Mouse (Mus musculus) c-Kit-negative CD71-positive TER-119-positive erythroid progenitor cells, embryonic 14.5 days (primary cell): ENCODE data around the gene Rcan1.
A peak's percentile ranks its signal among the peaks of the same experiment; 100 is the strongest.
"Not testable (repeated sequence)": the region's sequence is repeated elsewhere in the genome, so short reads cannot be mapped to it uniquely, and the experiment has no call there.

Experiments
- DNase-seq: peaks from one replicate; pipeline ENCODE4 v3.0.0-alpha.2; 2013; ENCODE audit warnings: low read depth, low spot score

Gene Rcan1

GRCm38 (mm10) chr16:92470706-92471105 lies at the start of gene Rcan1:
Gene Rcan1, minus strand, starts transcription at chr16:92470867.
- no peak for DNase-seq

DNA sequence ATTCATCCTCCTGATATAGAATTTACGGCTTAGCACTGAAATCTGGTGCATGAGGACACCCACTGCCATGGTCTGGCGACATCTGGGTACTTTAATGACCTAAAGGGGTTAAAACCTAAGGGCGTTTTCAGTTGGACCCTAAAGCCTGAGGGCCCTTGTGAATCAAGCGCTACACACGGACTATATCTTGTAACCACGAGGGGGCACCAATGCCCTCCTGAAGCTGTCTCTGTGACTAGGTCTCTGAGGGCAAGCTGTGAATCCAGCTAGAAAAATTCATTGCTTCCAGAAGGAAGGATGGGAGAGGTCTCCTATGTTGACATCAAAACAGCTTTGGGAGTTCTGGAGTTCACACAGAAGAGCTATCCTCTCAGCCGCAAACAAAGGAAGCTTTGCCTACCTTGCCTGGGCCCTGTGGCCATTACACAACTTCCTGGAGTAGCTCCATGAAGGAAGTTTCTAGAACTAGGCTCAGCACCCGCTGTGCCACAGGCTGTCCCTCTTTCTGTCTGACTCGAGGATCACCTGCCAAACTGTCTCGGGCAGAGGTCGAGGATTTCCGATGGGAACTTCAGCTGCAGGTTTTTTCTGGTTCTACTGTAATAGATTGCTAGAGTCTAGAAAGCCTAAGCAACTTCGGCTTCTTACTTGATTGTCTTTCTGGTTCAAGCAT lies 49.3 kb upstream of the Rcan1 start:
- no peak for DNase-seq

DNA sequence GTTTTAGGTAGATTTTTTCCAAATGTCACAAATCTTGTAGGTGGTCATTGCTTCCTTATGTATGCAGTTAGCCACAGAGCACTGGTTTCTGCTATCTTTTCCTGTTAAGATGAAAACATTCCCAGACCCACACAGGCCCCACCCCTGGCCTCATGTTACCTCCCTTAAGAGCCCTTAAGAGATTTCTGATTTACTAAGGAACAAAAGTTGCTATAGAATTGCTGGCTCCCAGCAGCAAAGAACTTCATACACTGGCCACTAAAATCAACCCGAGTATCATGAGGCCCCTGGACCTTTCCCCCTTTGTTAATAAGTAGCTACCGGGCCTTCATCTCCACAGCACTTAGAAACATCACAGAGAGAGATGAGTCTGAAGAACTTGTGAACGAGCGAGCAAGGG lies 48.1 kb upstream of the Rcan1 start:
- DNase-seq = no peak

GRCm38 (mm10) chr16:92516139-92516538 lies 45.5 kb upstream of the Rcan1 start:
- DNase-seq = no peak

DNA sequence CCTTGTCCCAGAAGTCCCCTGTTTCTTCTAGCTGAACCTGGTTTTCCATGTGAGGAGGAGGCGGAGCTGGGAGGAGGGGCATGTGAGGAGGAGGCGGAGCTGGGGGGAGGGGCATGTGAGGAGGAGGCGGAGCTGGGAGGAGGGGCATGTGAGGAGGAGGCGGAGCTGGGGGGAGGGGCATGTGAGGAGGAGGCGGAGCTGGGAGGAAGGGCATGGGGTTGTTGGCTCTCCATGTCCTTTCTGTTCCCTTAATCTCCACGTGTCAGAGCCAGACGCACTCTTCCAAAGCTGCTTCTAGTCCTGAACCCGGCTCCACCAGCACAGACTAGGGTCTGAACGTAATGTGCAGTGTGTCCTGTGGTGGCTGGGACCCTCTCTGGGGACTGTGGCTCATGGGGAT lies 44.2 kb upstream of the Rcan1 start:
- not testable (repeated sequence) for DNase-seq

GRCm38 (mm10) chr16:92511773-92512391 lies 41.2 kb upstream of the Rcan1 start:
- no peak for DNase-seq

GRCm38 (mm10) chr16:92510835-92511772 lies 40.4 kb upstream of the Rcan1 start:
- no peak for DNase-seq

DNA sequence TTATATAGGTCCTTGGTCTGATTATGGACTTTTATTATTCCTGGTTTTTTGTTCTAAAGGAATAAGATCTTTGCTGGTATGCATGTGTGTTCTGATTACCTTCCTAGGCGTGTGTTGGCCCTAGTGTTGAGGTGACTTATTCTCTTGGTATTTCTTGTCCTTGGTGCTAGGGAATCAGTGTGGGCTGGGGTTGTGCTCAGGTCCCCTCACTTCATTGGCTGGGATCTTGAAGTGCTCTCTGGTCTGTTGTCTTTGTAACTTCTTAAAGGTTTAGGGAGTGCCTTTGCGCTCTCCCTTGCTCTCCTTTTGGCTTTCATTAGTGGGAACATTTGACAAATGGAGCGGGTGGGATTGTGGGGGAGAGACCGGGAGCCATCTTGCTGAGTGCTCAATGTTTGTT lies 36.9 kb upstream of the Rcan1 start:
- DNase-seq = no peak

DNA sequence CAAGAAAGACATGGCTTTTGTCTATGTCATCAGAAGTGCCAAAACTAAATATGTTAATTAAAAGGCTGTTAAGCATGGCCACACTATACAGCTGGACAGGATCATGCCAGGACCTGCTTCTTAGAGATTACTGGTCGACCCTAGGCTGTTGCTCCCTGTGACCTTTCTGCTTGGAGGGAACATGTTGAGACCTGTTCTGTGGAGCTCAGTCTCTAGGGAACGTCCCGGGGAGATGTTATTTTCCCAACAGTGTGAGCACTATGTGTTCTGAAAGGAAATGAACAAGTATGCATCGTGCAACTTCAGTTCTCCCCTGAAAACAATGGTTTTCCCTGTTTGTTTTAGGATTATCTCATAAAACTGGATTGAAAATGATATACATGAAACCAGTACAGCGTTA lies 32.4 kb upstream of the Rcan1 start:
- DNase-seq = no peak

DNA sequence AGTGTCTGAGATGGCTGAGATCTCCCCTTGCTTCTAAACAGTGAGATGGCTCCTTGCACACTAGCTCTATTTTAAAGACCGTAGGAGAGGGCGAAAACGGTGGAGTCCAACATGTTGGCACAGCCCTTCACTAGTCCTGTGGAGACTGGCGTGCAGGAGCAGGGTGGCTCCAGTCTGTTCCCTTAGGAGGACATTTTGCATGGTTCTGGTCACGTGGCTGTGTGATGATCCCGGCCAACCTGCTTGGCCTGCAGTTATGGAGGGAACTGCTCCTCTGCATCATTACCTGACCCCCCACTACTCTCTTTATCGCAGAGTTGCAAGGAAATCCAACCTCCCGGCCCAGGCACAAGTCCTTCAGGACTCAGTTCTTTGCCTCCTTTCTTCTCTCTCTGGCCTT lies 29.9 kb upstream of the Rcan1 start:
- DNase-seq = no peak

GRCm38 (mm10) chr16:92499324-92499723 lies 28.7 kb upstream of the Rcan1 start:
- no peak for DNase-seq

DNA sequence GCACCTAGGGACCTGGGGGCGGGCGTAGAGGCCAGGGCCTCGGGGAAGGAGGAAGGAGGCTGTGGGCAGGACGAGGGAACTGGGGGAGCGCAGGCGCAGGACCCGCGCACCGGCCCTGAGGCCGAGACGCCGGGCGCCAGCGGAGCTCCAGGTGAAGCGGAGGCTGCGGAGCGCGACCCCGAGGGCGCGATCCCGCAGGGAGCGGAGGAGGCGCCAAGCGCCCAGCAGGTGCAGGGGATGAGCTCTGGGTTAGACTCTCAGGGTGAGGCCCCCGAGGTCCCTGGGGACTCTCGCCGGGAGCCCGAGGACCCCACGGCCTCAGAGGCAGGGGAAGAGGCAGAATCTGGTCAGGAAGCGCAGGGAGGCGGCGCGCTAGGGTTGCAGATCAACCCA lies 27.9 kb upstream of the Rcan1 start:
- no peak for DNase-seq

DNA sequence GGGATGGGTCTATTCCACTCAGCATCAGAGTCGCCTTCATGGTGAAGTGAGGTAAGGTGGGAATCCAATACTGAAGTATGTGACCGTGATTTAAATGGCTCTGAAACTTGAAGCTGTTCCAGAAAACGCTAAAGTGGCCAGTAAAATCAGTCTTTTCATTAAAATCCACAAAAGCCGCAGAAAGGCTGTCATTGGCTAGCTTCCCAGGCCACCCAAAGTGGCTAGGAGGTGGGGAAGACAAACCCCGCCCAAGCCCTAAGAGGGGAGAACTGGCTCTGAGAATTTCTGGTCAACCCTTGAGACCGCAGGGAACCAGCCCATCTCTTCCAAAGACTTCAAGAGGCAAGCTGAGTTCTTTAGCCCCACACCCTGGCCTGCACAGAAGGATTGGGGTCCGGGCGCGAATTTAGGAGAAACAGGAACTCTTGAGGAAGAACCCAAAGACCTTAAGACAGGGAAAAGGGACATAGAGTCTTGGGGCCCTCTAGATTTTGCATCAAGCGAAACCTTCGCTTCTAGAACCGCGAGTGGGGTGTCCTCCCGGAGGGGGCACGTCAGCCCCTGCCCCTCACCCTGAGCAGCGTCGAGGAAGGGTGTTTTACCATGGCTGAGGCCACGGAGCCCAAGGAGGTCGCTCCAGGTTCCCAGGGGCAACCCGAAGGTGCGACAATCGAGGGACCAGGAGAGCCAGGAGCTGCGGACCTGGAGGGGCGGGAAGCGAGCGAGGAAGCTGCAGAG lies 27.4 kb upstream of the Rcan1 start:
- DNase-seq = no peak

DNA sequence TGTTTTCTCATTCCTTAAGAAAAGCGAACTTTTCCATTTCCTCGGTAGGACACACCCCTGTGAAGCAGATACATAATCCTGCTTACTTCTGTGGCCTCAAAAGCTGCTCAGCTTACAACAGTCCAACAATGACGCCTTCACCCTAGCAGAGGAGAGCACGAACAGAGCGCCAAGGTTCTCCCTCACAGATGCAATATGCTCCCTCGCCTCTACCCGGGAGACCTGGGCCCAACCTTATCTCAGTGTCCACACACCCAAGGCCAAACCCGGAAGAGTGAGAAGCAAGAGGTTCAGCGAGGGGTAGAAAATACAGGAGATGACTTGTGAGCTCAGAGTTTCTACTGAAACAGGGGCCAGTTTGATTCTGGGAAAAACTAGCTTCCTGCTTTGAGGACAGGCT lies 18.7 kb upstream of the Rcan1 start:
- no peak for DNase-seq

DNA sequence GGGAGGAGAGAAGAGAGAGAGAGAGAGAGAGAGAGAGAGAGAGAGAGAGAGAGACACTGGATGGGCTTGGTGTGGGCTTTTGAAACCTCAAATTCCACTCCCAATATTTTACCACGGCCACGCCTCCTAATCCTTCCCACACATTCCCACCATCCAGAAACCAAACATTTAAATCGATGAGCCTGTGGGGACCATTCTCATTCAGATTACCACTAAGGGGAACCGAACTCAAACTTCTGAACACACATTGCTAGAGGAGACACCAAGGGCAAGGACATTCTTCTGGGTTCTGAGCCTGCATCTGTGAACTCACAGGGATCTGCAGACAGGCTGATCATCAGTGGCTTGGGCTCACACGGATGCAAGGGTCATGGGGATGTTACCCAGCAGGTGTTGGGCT lies 17.8 kb upstream of the Rcan1 start:
- DNase-seq = no peak

- DNase-seq = peak; percentile 73
These were observed 16.8 kb upstream of the Rcan1 start for GRCm38 (mm10) chr16:92487489-92487888.

- no peak for DNase-seq
These were observed 16.4 kb upstream of the Rcan1 start for GRCm38 (mm10) chr16:92487086-92487485.

DNA sequence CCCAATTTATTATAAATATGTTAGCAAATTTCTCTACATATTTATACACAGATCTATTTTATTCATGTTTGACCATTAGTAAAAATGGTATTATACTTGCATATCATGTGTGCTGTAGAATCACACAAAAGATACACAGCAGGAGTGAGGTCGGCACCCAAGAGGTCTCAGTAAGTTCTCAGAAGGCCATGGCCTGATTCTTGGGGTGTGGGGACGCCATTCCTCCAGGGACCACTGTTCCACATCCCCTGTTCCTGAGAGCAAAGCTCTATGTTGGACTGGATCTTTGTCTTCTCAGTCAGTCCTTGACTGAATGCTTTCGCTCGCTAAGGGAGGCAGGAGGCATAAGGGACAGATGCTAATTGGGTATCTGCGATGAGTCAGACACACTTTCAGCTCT lies 14.8 kb upstream of the Rcan1 start, which contains the start of gene Clic6:
Gene Clic6 (plus strand): TSS at position 301 of the 400 bp plus-strand sequence.
- DNase-seq = no peak

DNA sequence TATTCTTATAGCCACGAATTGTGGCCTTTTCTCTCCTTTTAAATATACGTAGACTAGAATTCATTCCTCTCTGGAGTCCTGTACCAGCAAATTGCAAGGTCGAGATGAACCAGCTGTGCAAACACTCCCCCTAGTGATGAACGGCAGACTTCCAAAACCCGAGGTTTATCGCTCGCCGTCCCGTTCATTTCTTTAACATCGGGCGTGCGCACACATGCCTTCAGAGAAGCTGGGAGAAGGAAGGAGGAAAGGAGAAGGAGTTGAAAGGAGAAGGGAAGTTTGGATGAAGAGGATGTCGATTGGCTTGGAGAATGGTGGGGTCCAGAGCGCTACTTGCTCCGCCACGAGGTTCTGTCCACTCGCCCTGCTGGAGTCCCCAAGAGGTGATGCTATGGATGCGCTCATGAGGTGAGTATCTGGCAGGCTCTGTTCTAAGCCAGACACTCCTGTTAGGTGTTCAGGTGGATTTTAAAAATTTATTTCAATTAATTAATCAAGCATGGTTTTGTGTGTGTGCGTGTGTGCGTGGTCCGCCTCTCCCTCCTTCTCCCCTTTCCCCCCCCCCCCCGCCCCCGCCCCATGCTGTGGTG lies 8.0 kb upstream of the Rcan1 start:
- no peak for DNase-seq

GRCm38 (mm10) chr16:92475093-92475860 lies 4.6 kb upstream of the Rcan1 start:
- no peak for DNase-seq

DNA sequence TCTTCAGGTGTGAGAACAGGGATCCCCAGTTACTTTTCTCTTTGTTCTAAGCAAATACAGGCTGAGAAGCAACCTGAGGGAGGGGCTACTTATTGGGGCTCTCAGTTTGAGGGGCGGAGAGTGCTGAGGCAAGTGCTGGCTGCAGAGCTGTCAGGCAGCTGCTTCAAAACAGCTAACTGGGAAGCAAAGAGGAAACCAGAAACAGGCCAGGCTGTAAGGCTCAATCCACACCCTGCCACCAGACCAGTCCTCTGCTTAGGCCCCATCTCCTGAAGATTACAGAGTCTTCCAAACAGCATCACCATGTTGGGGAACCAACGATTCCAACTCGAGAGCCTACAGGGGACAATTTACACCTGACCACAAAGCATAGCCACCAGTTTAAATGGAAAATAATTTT lies 2.2 kb upstream of the Rcan1 start:
- DNase-seq = no peak
